Mouse (Mus musculus): Measurements from ENCODE around the gene Smn1. TPM values are rescaled to one million over a fixed set of nuclear protein-coding genes. Genes with fewer than 3 reads are reported as not detected.

Smn1 gene
- polyA plus RNA-seq (2015; fragmentation: Nextera tagmentation; extraction: Ambion mirVana), result 44.1 and 44.8 TPM in 2 replicates

- Histone ChIP-seq H3K27ac (peak within 1 kb of the TSS; percentile 62; the same call in 1 of the 2 replicates), H3K4me2 (ENCODE audit: low read length) (peak within 1 kb of the TSS; percentile 73), H3K9me3 (replicated peaks; ENCODE audit: low read length) (no peaks in the 10 kb centered on the region), H3K9ac (ENCODE audit: low read depth, low read length) (peak within 1 kb of the TSS; percentile 87), H3K27me3 (ENCODE audit: insufficient read depth, low read length) (no peaks in the 10 kb centered on the region), H3K36me3 (ENCODE audit: insufficient read depth, low read length) (peaks cover 15% of the 10 kb centered on the region), H3K4me3 (replicated peaks; ENCODE audit: low read depth, low read length) (peak within 1 kb of the TSS; percentile 96), H3K4me1 (replicated peaks; ENCODE audit: insufficient read depth, low read length) (peaks cover 10% of the 10 kb centered on the region)
- 6% methylated on average over 42 of the region's 42 CpGs for WGBS
- DNase-seq (ENCODE audit: low spot score), result peak; percentile 96
- peak; percentile 98 for ATAC-seq (replicated peaks; ENCODE audit: low FRiP score, low read depth)
- TF ChIP-seq CTCF (IDR thresholded peaks at IDR 0.05; ENCODE audit: low read depth), result no peak
These were observed at the start of gene Smn1 for GRCm38 (mm10) chr13:100124423-100125257. Gene Smn1 (plus strand): TSS chr13:100124852.

GRCm38 (mm10) chr13:100098808-100099207 lies 25.8 kb upstream of the Smn1 start:
- no peak for TF ChIP-seq CTCF (IDR thresholded peaks at IDR 0.05; ENCODE audit: low read depth)
- Histone ChIP-seq H3K27ac (no peak overlapping the region), H3K27me3 (ENCODE audit: insufficient read depth, low read length) (no peaks in the 10 kb centered on the region), H3K4me3 (replicated peaks; ENCODE audit: low read depth, low read length) (no peak overlapping the region), H3K4me2 (ENCODE audit: low read length) (no peak overlapping the region), H3K9me3 (replicated peaks; ENCODE audit: low read length) (no peaks in the 10 kb centered on the region), H3K9ac (ENCODE audit: low read depth, low read length) (no peak overlapping the region), H3K36me3 (ENCODE audit: insufficient read depth, low read length) (peaks cover 26% of the 10 kb centered on the region), H3K4me1 (replicated peaks; ENCODE audit: insufficient read depth, low read length) (0 out of 2 replicates have a peak, but pooled peaks cover 5% of the 10 kb centered on the region)
- 93% methylated on average over 6 of the region's 6 CpGs for WGBS
- DNase-seq (ENCODE audit: low spot score) (no peak), ATAC-seq (replicated peaks; ENCODE audit: low FRiP score, low read depth) (no peak)

GRCm38 (mm10) chr13:100103052-100103658 lies 21.5 kb upstream of the Smn1 start:
- Histone ChIP-seq H3K36me3 (ENCODE audit: insufficient read depth, low read length) (no peaks in the 10 kb centered on the region; the same call in 1 of the 2 replicates), H3K9ac (ENCODE audit: low read depth, low read length) (peak overlapping the region; percentile 88), H3K4me1 (replicated peaks; ENCODE audit: insufficient read depth, low read length) (0 out of 2 replicates have a peak, but pooled peaks cover 8% of the 10 kb centered on the region), H3K4me2 (ENCODE audit: low read length) (peak overlapping the region; percentile 71), H3K4me3 (replicated peaks; ENCODE audit: low read depth, low read length) (peak overlapping the region; percentile 95), H3K9me3 (replicated peaks; ENCODE audit: low read length) (no peaks in the 10 kb centered on the region), H3K27ac (peak overlapping the region; percentile 90), H3K27me3 (ENCODE audit: insufficient read depth, low read length) (no peaks in the 10 kb centered on the region)
- 3% methylated on average over 15 of the region's 15 CpGs for WGBS
- peak; percentile 13 for DNase-seq (ENCODE audit: low spot score)
- TF ChIP-seq CTCF (IDR thresholded peaks at IDR 0.05; ENCODE audit: low read depth), result no peak
- ATAC-seq (replicated peaks; ENCODE audit: low FRiP score, low read depth), result no peak

- DNase-seq (ENCODE audit: low spot score), result peak; percentile 93
These were observed 20.9 kb upstream of the Smn1 start, which contains the start of gene Bdp1 for GRCm38 (mm10) chr13:100103748-100104254. Gene Bdp1 (minus strand): TSS chr13:100104070.

GRCm38 (mm10) chr13:100107652-100108472 lies 16.8 kb upstream of the Smn1 start, which contains the start of gene Serf1:
Gene Serf1 (plus strand): TSS chr13:100108012.
- Histone ChIP-seq H3K9ac (ENCODE audit: low read depth, low read length) (peak within 1 kb of the TSS; percentile 79), H3K4me2 (ENCODE audit: low read length) (peak within 1 kb of the TSS; percentile 95), H3K27me3 (ENCODE audit: insufficient read depth, low read length) (no peaks in the 10 kb centered on the region), H3K27ac (peak within 1 kb of the TSS; percentile 69), H3K4me1 (replicated peaks; ENCODE audit: insufficient read depth, low read length) (0 out of 2 replicates have a peak, but pooled peaks cover 12% of the 10 kb centered on the region), H3K36me3 (ENCODE audit: insufficient read depth, low read length) (no peaks in the 10 kb centered on the region), H3K9me3 (replicated peaks; ENCODE audit: low read length) (no peaks in the 10 kb centered on the region), H3K4me3 (replicated peaks; ENCODE audit: low read depth, low read length) (peak within 1 kb of the TSS; percentile 81)
- peak; percentile 75 for ATAC-seq (replicated peaks; ENCODE audit: low FRiP score, low read depth)
- peak; percentile 86 for DNase-seq (ENCODE audit: low spot score)
- no peak for TF ChIP-seq CTCF (IDR thresholded peaks at IDR 0.05; ENCODE audit: low read depth)
- under 1% methylated on average over 76 of the region's 76 CpGs for WGBS

More at GRCm38 (mm10) chr13:100103748-100104254, 20.9 kb upstream of the Smn1 start, which contains the start of gene Bdp1:
- peak within 1 kb of the TSS; percentile 71 for H3K4me2 ChIP-seq (ENCODE audit: low read length)
- no peaks in the 10 kb centered on the region for H3K27me3 ChIP-seq (ENCODE audit: insufficient read depth, low read length)
- WGBS, result under 1% methylated on average over 43 of the region's 44 CpGs
- 0 out of 2 replicates have a peak, but pooled peaks cover 11% of the 10 kb centered on the region for H3K4me1 ChIP-seq (replicated peaks; ENCODE audit: insufficient read depth, low read length)
- H3K36me3 ChIP-seq (ENCODE audit: insufficient read depth, low read length), result no peaks in the 10 kb centered on the region; the same call in 1 of the 2 replicates
- TF ChIP-seq CTCF (IDR thresholded peaks at IDR 0.05; ENCODE audit: low read depth), result no peak
- H3K27ac ChIP-seq, result peak within 1 kb of the TSS; percentile 90
- peak within 1 kb of the TSS; percentile 95 for H3K4me3 ChIP-seq (replicated peaks; ENCODE audit: low read depth, low read length)
- peak; percentile 78 for ATAC-seq (replicated peaks; ENCODE audit: low FRiP score, low read depth)
- no peaks in the 10 kb centered on the region for H3K9me3 ChIP-seq (replicated peaks; ENCODE audit: low read length)
- H3K9ac ChIP-seq (ENCODE audit: low read depth, low read length), result peak within 1 kb of the TSS; percentile 88

Data from kidney, postnatal 0 days (tissue).